Mouse (Mus musculus) inflammation-experienced regulatory T-cells, adult 6 months (primary cell): ENCODE data around the gene Ampd1. TPM values are rescaled to one million over a fixed set of nuclear protein-coding genes. Genes with fewer than 3 reads are reported as not detected.

Experiments
- ATAC-seq: one replicate; pipeline ENCODE4 v1.8.0; 2017
- polyA plus RNA-seq, 3 experiments: library from polyadenylated mRNA; unstranded; fragments of 100-300 nt; shearing (Covaris generic); gene quantifications; one replicate each; pipeline ENCODE4 v1.2.1; 2017

The Ampd1 gene
- polyA plus RNA-seq, 3 experiments from 2014 or later, result 0.63 to 1.0 TPM; not detected in 1

GRCm38 (mm10) chr3:103148941-103149340 is 75.1 kb downstream of the Ampd1 start:
- no peak for ATAC-seq

Other genes with a start within 250 kb of the Ampd1 start
- gene Sycp1, start 137.9 kb upstream of the Ampd1 start, polyA plus RNA-seq, result not detected
- not detected for gene Nr1h5, start 109.9 kb upstream of the Ampd1 start, polyA plus RNA-seq
- 100 to 1,000 TPM in 1 of 3 experiments, 10 to 100 TPM in 2; 49.0 to 127 (median 51.8) TPM for gene Sike1, start 78.3 kb upstream of the Ampd1 start, polyA plus RNA-seq
- gene Csde1, start 53.6 kb upstream of the Ampd1 start, polyA plus RNA-seq, result 100 to 1,000 TPM; 511 to 704 (median 664) TPM
- gene Nras, start 15.7 kb upstream of the Ampd1 start, polyA plus RNA-seq, result 100 to 1,000 TPM in 1 of 3 experiments, 10 to 100 TPM in 2; 97.0 to 127 (median 97.6) TPM
- 1 to 10 TPM in 2 of 3 experiments, under 1 TPM in 1; 0.24 to 1.4 (median 1.1) TPM for gene Dennd2c, start 28.6 kb downstream of the Ampd1 start, polyA plus RNA-seq
- 100 to 1,000 TPM; 112 to 144 (median 131) TPM for gene Bcas2, start 97.6 kb downstream of the Ampd1 start, polyA plus RNA-seq
- 10 to 100 TPM; 50.3 to 90.8 (median 64.0) TPM for gene Trim33, start 205.3 kb downstream of the Ampd1 start, polyA plus RNA-seq